Mouse (Mus musculus): ENCODE results near the gene Spdye4b.

DNA sequence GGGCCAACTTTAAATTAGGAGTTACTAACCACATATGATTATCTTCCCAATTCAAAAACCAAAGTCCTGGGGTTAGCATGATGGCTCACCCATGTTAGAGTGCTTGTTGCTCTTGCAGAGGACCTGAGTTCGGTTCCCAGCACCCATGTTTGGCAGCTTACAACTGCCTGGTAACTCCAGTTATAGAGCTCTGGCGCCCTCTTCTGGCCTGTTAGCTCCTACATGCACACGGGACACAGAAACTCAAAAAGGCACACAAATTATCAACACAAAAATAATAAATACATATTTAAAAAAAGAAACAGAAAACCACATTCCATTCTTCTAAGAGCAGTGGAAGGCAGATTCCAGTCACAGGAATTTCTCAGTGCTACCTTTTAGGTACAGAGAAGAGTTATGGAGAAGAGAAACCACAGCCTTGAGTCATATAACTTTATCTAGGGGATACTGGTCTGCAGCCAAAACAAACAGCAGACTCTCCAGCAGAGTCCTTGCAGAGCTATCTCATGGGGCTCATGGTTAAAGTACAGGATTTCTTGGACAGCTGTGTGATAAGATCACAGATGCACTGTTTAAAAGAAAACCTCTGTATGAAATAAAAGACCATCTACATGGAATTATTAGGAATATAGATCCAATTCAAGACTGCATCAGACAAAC lies 3.1 kb upstream of the Spdye4b start:
- TF ChIP-seq POLR2A (IDR thresholded peaks at IDR 0.05; ENCODE audit: borderline replicate concordance, extremely low read depth, low read depth, low read length) (no peak), CTCF (IDR thresholded peaks at IDR 0.05; ENCODE audit: insufficient read depth, low read length) (no peak)
